Mouse (Mus musculus) spleen, adult 18-20 months (tissue): ENCODE results near the gene 1700018G05Rik.
"Not testable (repeated sequence)": the region's sequence is repeated elsewhere in the genome, so short reads cannot be mapped to it uniquely, and the experiment has no call there.

Experiments used
- DNase-seq, 2 experiments: peaks; one replicate each; pipeline ENCODE4 v3.0.0; 2022; ENCODE audit warnings: mixed read lengths in 2 of 2

The 1700018G05Rik gene

GRCm38 (mm10) chrX:102928072-102928471 lies at the start of gene 1700018G05Rik:
Gene 1700018G05Rik (plus strand): TSS chrX:102928372.
- DNase-seq = not testable (repeated sequence)

GRCm38 (mm10) chrX:102908587-102908986 lies 19.6 kb upstream of the 1700018G05Rik start, which contains the start of the genes Dmrtc1a and 1700011M02Rik:
Gene Dmrtc1a (minus strand): TSS chrX:102908687.
Gene 1700011M02Rik (plus strand): TSS chrX:102908905.
- not testable (repeated sequence) for DNase-seq

DNA sequence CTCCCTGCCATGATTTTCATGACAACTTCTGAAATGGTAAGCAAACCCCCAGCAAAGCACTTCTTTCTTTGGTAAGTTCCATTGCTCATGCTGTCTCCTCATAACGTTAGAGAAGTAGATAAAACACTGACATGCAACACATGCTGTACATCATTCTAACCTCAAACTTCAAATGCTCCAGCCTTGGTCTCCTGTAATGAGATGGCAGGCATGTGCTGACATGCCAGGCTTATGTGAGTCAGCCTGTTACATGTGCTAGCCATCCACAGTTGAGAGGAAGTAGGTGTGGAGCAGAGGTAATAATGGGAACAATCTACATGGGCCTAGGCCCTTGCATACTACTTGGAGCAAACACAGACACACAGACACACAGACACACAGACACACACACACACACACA lies 13.3 kb upstream of the 1700018G05Rik start:
- not testable (repeated sequence) for DNase-seq

DNA sequence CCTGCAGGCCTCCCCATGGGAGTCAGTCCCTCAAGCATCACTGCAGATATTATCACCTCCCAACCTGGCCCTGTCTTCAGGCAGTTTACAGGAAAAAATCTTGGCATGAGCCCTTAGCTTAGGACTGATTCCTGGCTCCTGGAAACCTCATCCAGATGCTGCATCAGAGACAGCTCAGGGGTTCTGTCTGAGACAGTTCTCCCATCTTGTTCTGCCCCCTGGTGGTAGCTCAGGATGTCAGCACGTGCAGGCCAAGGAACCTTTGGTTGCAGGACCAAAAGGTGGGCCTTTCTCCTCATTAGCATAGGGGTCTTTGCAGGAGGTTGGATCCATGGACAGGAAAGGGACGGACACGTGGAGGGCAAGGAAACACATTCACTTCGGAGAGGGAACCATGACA lies 1.5 kb upstream of the 1700018G05Rik start:
- peak in 1 of 2 experiments; percentile 3 for DNase-seq

GRCm38 (mm10) chrX:102932992-102933570 lies 4.9 kb downstream of the 1700018G05Rik start:
- no peak for DNase-seq

DNA sequence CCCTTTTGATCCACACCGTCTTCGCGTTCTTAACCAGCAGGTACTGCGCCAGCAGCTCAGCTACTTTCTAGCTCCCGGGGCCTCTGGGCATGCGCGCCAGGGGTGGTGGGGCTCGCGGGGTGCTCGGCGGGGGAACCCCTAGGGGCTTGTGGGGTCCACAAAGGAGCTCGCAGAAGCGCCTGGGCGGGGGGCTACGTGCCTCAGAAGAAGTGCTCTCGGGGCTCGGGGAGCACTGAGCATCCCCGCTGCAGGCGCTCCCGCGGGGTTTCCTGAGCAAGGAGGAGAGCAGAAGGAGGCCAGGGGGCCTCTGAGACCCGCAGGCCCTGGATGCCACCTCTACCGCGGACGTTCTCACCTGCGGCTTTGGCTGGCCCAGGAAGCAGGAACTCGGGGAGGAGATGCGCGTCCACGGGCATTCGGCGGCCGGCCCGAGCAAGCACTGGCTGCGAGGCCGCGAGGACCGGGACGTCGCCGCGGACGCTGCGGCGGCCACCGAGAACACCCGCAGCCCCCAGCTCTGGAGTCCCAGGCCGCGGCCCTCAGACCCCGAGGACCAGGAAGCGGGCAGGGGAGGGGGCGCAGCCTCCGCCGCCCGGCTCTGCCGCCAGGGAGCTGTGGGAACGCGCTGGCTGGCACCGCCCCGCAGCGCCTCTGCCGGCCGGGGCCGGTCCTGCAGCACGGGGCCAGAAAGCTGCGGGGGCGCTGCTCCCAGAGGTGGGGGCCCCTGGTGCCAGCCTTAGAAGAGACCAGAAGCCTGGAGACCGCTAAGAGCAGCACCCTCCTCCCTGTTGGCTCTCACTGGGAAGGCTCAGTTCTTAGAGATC lies 5.6 kb downstream of the 1700018G05Rik start:
- peak in 1 of 2 experiments; percentile 12 for DNase-seq

- no peak for DNase-seq
Observed at GRCm38 (mm10) chrX:102934395-102934764, 6.2 kb downstream of the 1700018G05Rik start.

GRCm38 (mm10) chrX:102936743-102937142 lies 8.6 kb downstream of the 1700018G05Rik start:
- no peak for DNase-seq

DNA sequence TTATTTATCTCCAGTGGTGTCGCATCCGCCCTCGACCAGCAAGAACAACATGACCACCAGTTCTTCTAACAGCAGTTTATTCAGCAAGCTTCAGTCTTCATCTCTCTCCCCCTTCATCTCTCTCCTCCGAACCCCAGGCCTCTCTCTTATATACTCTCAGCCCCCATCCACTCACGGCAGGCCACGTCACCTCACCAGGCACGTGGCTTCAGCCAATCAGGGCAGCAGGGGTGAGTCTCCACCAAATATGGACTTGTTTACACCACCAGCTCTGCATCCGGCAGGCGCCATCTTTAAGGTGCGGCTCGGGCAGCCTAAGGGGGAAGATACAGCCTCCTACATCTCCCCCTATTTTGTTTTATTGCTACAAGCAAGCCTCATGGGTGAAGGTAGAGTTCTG lies 22.0 kb downstream of the 1700018G05Rik start:
- DNase-seq = not testable (repeated sequence)

GRCm38 (mm10) chrX:102958917-102959316 lies 30.7 kb downstream of the 1700018G05Rik start:
- DNase-seq = no peak

DNA sequence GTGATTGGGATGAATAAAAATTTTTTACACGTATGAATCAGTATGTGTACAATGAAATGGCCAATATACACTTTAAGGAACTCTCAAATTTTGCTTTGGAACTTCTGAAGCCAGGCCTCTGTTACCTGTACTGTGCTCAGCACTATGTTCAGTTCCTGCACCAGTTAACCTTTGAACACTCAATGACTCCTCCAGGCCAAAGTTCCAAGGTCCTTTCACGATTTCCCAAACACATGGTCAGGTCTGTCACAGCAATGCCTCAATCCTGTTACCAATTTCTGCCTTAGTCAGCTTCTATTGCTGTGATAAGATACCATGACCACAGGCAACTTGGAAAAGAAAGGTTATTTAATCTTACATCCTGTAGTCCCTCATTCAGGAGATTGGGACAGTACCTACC lies 32.4 kb downstream of the 1700018G05Rik start:
- DNase-seq = no peak
